Mouse (Mus musculus) kidney, adult 18-20 months (tissue): ENCODE measurements around the gene Cdpf1.
"Not testable (repeated sequence)": the region's sequence is repeated elsewhere in the genome, so short reads cannot be mapped to it uniquely, and the experiment has no call there.

Experiments
- DNase-seq: peaks from one replicate; pipeline ENCODE4 v3.0.0; 2021

Cdpf1 gene

GRCm38 (mm10) chr15:85808031-85808430 lies 3.5 kb downstream of the Cdpf1 start:
- no peak for DNase-seq

- DNase-seq: no peak
These were observed 4.1 kb downstream of the Cdpf1 start for GRCm38 (mm10) chr15:85807404-85807803.

- DNase-seq: no peak
These were observed 4.6 kb downstream of the Cdpf1 start for GRCm38 (mm10) chr15:85806886-85807285.

GRCm38 (mm10) chr15:85802931-85803330 lies 8.6 kb downstream of the Cdpf1 start:
- no peak for DNase-seq

GRCm38 (mm10) chr15:85798676-85799075 lies 12.8 kb downstream of the Cdpf1 start:
- DNase-seq: no peak

- DNase-seq: no peak
These were observed 16.0 kb downstream of the Cdpf1 start for GRCm38 (mm10) chr15:85795516-85795915.

- no peak for DNase-seq
These were observed 18.7 kb downstream of the Cdpf1 start for GRCm38 (mm10) chr15:85792819-85793218.

- no peak for DNase-seq
These were observed 20.0 kb downstream of the Cdpf1 start for GRCm38 (mm10) chr15:85791449-85791848.

- no peak for DNase-seq
These were observed 22.9 kb downstream of the Cdpf1 start for GRCm38 (mm10) chr15:85788633-85789032.

GRCm38 (mm10) chr15:85788051-85788450 lies 23.4 kb downstream of the Cdpf1 start:
- DNase-seq: no peak

GRCm38 (mm10) chr15:85787482-85787881 lies 24.0 kb downstream of the Cdpf1 start:
- no peak for DNase-seq

- no peak for DNase-seq
These were observed 24.8 kb downstream of the Cdpf1 start for GRCm38 (mm10) chr15:85786711-85787110.

- DNase-seq: no peak
These were observed 27.2 kb downstream of the Cdpf1 start for GRCm38 (mm10) chr15:85784341-85784740.

GRCm38 (mm10) chr15:85783146-85783545 lies 28.4 kb downstream of the Cdpf1 start:
- DNase-seq: no peak

GRCm38 (mm10) chr15:85778891-85779290 lies 32.6 kb downstream of the Cdpf1 start:
- not testable (repeated sequence) for DNase-seq

GRCm38 (mm10) chr15:85776771-85777170 lies 34.7 kb downstream of the Cdpf1 start:
- peak; percentile 74 for DNase-seq

GRCm38 (mm10) chr15:85776241-85776640 lies 35.3 kb downstream of the Cdpf1 start:
- DNase-seq: no peak

- no peak for DNase-seq
These were observed 36.5 kb downstream of the Cdpf1 start for GRCm38 (mm10) chr15:85775001-85775400.

GRCm38 (mm10) chr15:85774419-85774818 lies 37.1 kb downstream of the Cdpf1 start:
- peak; percentile 30 for DNase-seq

- DNase-seq: peak; percentile 66
These were observed 39.3 kb downstream of the Cdpf1 start for GRCm38 (mm10) chr15:85772146-85772740.

- DNase-seq: peak; percentile 71
These were observed 40.0 kb downstream of the Cdpf1 start for GRCm38 (mm10) chr15:85771306-85772121.

- DNase-seq: no peak
These were observed 42.5 kb downstream of the Cdpf1 start for GRCm38 (mm10) chr15:85768991-85769390.

GRCm38 (mm10) chr15:85766677-85767076 lies 44.8 kb downstream of the Cdpf1 start:
- DNase-seq: no peak

- DNase-seq: no peak
These were observed 46.5 kb downstream of the Cdpf1 start for GRCm38 (mm10) chr15:85765022-85765421.
